Mouse (Mus musculus) CD4-positive naive resting alpha-beta T cell, adult 57 days (primary cell): ENCODE measurements around the gene Pgm1. TPM values are rescaled to one million over a fixed set of nuclear protein-coding genes. Genes with fewer than 3 reads are reported as not detected.

Experiments used
- total RNA-seq: library from RNA; stranded (reverse); gene quantifications from one replicate; pipeline ENCODE4 v1.2.4, GENCODE M21; 2023

Pgm1 gene
- 21.3 TPM for total RNA-seq

GRCm38 (mm10) chr4:99929149-99929612, at the start of gene Pgm1:
Pgm1 (plus strand) TSS chr4:99929414.

GRCm38 (mm10) chr4:99929613-99930517, 651 bp downstream of the Pgm1 start, which contains the start of gene Itgb3bp:
Itgb3bp (minus strand) TSS chr4:99929813.

Other genes with a start within 250 kb of the Pgm1 start
- gene Alg6, start 213.8 kb upstream of the Pgm1 start, total RNA-seq, result 4.0 TPM
- gene Efcab7, start 100.2 kb upstream of the Pgm1 start, total RNA-seq, result 9.3 TPM
- gene Itgb3bp, start 399 bp downstream of the Pgm1 start, total RNA-seq, result 10.0 TPM
- gene Ror1, start 166.4 kb downstream of the Pgm1 start, total RNA-seq, result not detected